Mouse (Mus musculus) kidney, postnatal 10 days (tissue): ENCODE data around the gene Slc22a14.

Experiments
- DNase-seq: peaks from one replicate; pipeline ENCODE4 v3.0.0; 2021; ENCODE audit warnings: mixed read lengths

Gene Slc22a14

GRCm38 (mm10) chr9:119192202-119192990 lies 173.0 kb downstream of the Slc22a14 start:
- peak; percentile 80 for DNase-seq

GRCm38 (mm10) chr9:119181241-119181728 lies 184.1 kb downstream of the Slc22a14 start:
- peak; percentile 64 for DNase-seq

- DNase-seq, result no peak
These were observed 186.1 kb downstream of the Slc22a14 start for GRCm38 (mm10) chr9:119179292-119179691.

- DNase-seq, result no peak
These were observed 197.7 kb downstream of the Slc22a14 start for GRCm38 (mm10) chr9:119167608-119168007.

- peak; percentile 71 for DNase-seq
These were observed 199.8 kb downstream of the Slc22a14 start for GRCm38 (mm10) chr9:119165548-119165947.

GRCm38 (mm10) chr9:119164743-119165142 lies 200.6 kb downstream of the Slc22a14 start:
- DNase-seq, result peak; percentile 35

- peak; percentile 73 for DNase-seq
These were observed 204.7 kb downstream of the Slc22a14 start for GRCm38 (mm10) chr9:119160689-119161088.

- DNase-seq, result no peak
These were observed 206.5 kb downstream of the Slc22a14 start, which contains the start of gene Gm47289 for GRCm38 (mm10) chr9:119158861-119159260. Gm47289 (plus strand) TSS chr9:119159161.

- DNase-seq, result peak; percentile 94
These were observed 208.8 kb downstream of the Slc22a14 start, which contains the start of gene Acaa1b for GRCm38 (mm10) chr9:119156278-119157201. Acaa1b (minus strand) TSS chr9:119157093.

- peak; percentile 61 for DNase-seq
These were observed 209.5 kb downstream of the Slc22a14 start for GRCm38 (mm10) chr9:119155826-119156225.

GRCm38 (mm10) chr9:119155416-119155815 lies 209.9 kb downstream of the Slc22a14 start:
- peak; percentile 57 for DNase-seq

GRCm38 (mm10) chr9:119151751-119152150 lies 213.6 kb downstream of the Slc22a14 start:
- DNase-seq, result no peak

GRCm38 (mm10) chr9:119149601-119150000 lies 215.8 kb downstream of the Slc22a14 start:
- DNase-seq, result peak; percentile 84

GRCm38 (mm10) chr9:119146098-119146770 lies 219.1 kb downstream of the Slc22a14 start:
- no peak for DNase-seq

GRCm38 (mm10) chr9:119145638-119146037 lies 219.7 kb downstream of the Slc22a14 start:
- no peak for DNase-seq

GRCm38 (mm10) chr9:119145137-119145536 lies 220.2 kb downstream of the Slc22a14 start:
- no peak for DNase-seq

GRCm38 (mm10) chr9:119144696-119145095 lies 220.7 kb downstream of the Slc22a14 start:
- DNase-seq, result no peak

- no peak for DNase-seq
These were observed 222.0 kb downstream of the Slc22a14 start for GRCm38 (mm10) chr9:119143372-119143771.

- DNase-seq, result no peak
These were observed 223.3 kb downstream of the Slc22a14 start for GRCm38 (mm10) chr9:119142066-119142465.

GRCm38 (mm10) chr9:119138836-119139235 lies 226.5 kb downstream of the Slc22a14 start:
- DNase-seq, result no peak

- DNase-seq, result peak; percentile 29
These were observed 234.7 kb downstream of the Slc22a14 start for GRCm38 (mm10) chr9:119130692-119131091.

- DNase-seq, result no peak
These were observed 236.7 kb downstream of the Slc22a14 start for GRCm38 (mm10) chr9:119128436-119129181.
